Mouse (Mus musculus): ENCODE data around the gene Pmpca.
A peak's percentile ranks its signal among the peaks of the same experiment; 100 is the strongest.

The Pmpca gene

GRCm38 (mm10) chr2:26389154-26389690 is at the start of gene Pmpca, which contains the start of gene Entr1:
Pmpca (plus strand) TSS chr2:26389339.
Entr1 (minus strand) TSS chr2:26389316.
- DNase-seq (ENCODE audit: low read depth, low spot score) = peak; percentile 94

- DNase-seq (ENCODE audit: low read depth, low spot score) = no peak
Observed at GRCm38 (mm10) chr2:26341510-26341981, 47.6 kb upstream of the Pmpca start.

- no peak for DNase-seq (ENCODE audit: low read depth, low spot score)
Observed at GRCm38 (mm10) chr2:26342044-26342443, 47.1 kb upstream of the Pmpca start.

GRCm38 (mm10) chr2:26342609-26343490 is 46.3 kb upstream of the Pmpca start:
- DNase-seq (ENCODE audit: low read depth, low spot score) = no peak

GRCm38 (mm10) chr2:26348241-26348640 is 40.9 kb upstream of the Pmpca start:
- no peak for DNase-seq (ENCODE audit: low read depth, low spot score)

GRCm38 (mm10) chr2:26351358-26352290 is 37.5 kb upstream of the Pmpca start, which contains the start of gene Dnlz:
Dnlz (minus strand) TSS chr2:26352110.
- DNase-seq (ENCODE audit: low read depth, low spot score) = peak; percentile 96

- no peak for DNase-seq (ENCODE audit: low read depth, low spot score)
Observed at GRCm38 (mm10) chr2:26352291-26352910, 36.7 kb upstream of the Pmpca start.

GRCm38 (mm10) chr2:26353066-26353980 is 35.8 kb upstream of the Pmpca start:
- DNase-seq (ENCODE audit: low read depth, low spot score) = no peak

- no peak for DNase-seq (ENCODE audit: low read depth, low spot score)
Observed at GRCm38 (mm10) chr2:26354401-26354800, 34.7 kb upstream of the Pmpca start.

GRCm38 (mm10) chr2:26356231-26356630 is 32.9 kb upstream of the Pmpca start:
- no peak for DNase-seq (ENCODE audit: low read depth, low spot score)

- DNase-seq (ENCODE audit: low read depth, low spot score) = no peak
Observed at GRCm38 (mm10) chr2:26356678-26357077, 32.5 kb upstream of the Pmpca start.

GRCm38 (mm10) chr2:26357484-26357883 is 31.7 kb upstream of the Pmpca start:
- DNase-seq (ENCODE audit: low read depth, low spot score) = no peak

- DNase-seq (ENCODE audit: low read depth, low spot score) = no peak
Observed at GRCm38 (mm10) chr2:26358667-26359320, 30.3 kb upstream of the Pmpca start.

GRCm38 (mm10) chr2:26359983-26360382 is 29.2 kb upstream of the Pmpca start:
- DNase-seq (ENCODE audit: low read depth, low spot score) = no peak

- DNase-seq (ENCODE audit: low read depth, low spot score) = no peak
Observed at GRCm38 (mm10) chr2:26360772-26361171, 28.4 kb upstream of the Pmpca start, which contains the start of gene Card9. Card9 (minus strand) TSS chr2:26360918.

GRCm38 (mm10) chr2:26362991-26363390 is 26.1 kb upstream of the Pmpca start:
- DNase-seq (ENCODE audit: low read depth, low spot score) = no peak

- DNase-seq (ENCODE audit: low read depth, low spot score) = no peak
Observed at GRCm38 (mm10) chr2:26363481-26363880, 25.7 kb upstream of the Pmpca start.

GRCm38 (mm10) chr2:26364738-26365465 is 24.2 kb upstream of the Pmpca start:
- DNase-seq (ENCODE audit: low read depth, low spot score) = no peak

- no peak for DNase-seq (ENCODE audit: low read depth, low spot score)
Observed at GRCm38 (mm10) chr2:26367911-26368310, 21.2 kb upstream of the Pmpca start.

Measured in CD4-positive, CD25-positive, alpha-beta regulatory T cell, adult 2 months (primary cell).